Mouse (Mus musculus): ENCODE measurements around the gene Prnp. TPM values are rescaled to one million over a fixed set of nuclear protein-coding genes. Genes with fewer than 3 reads are reported as not detected.

The Prnp gene
- total RNA-seq, 2 experiments from 2014 or later: 748 to 772 TPM

GRCm38 (mm10) chr2:131952456-131952855 is 42.7 kb downstream of the Prnp start:
- no peak for TF ChIP-seq CTCF (IDR thresholded peaks at IDR 0.05)
- no peak overlapping the region for H3K4me3 ChIP-seq
- peak; percentile 7 to 10 for DNase-seq (ENCODE audit: extremely low spot score in 1 of 2, low spot score in 2 of 2)
- intact Hi-C loops (cut with DNase I): no loop called here
- H3K27ac ChIP-seq: no peak overlapping the region

GRCm38 (mm10) chr2:131952961-131953538 is 43.3 kb downstream of the Prnp start:
- DNase-seq (ENCODE audit: extremely low spot score in 1 of 2, low spot score in 2 of 2): peak; percentile 8 to 11
- Histone ChIP-seq H3K27ac (no peak overlapping the region), H3K4me3 (peak overlapping the region; percentile 11)
- intact Hi-C loops (cut with DNase I): no loop called here
- TF ChIP-seq CTCF (IDR thresholded peaks at IDR 0.05): no peak

- no peak for TF ChIP-seq CTCF (IDR thresholded peaks at IDR 0.05)
- H3K4me3 ChIP-seq: no peak overlapping the region
- intact Hi-C loops (cut with DNase I): no loop called here
- no peak overlapping the region for H3K27ac ChIP-seq
- DNase-seq (ENCODE audit: extremely low spot score in 1 of 2, low spot score in 2 of 2): peak in 1 of 2 experiments; percentile 6
Observed at GRCm38 (mm10) chr2:131953711-131954110, 44.0 kb downstream of the Prnp start.

- intact Hi-C loops (cut with DNase I): no loop called here
- Histone ChIP-seq H3K4me3 (no peak overlapping the region; the same call in 1 of the 2 replicates), H3K27ac (no peak overlapping the region)
Observed at GRCm38 (mm10) chr2:131954835-131955234, 45.1 kb downstream of the Prnp start.

GRCm38 (mm10) chr2:131955264-131955663 is 45.5 kb downstream of the Prnp start:
- H3K27ac ChIP-seq: no peak overlapping the region
- no peak for TF ChIP-seq CTCF (IDR thresholded peaks at IDR 0.05)
- intact Hi-C loops (cut with DNase I): no loop called here
- DNase-seq (ENCODE audit: extremely low spot score in 1 of 2, low spot score in 2 of 2): peak; percentile 8
- H3K4me3 ChIP-seq: peak overlapping the region; percentile 26

More at GRCm38 (mm10) chr2:131954835-131955234, 45.1 kb downstream of the Prnp start:
- TF ChIP-seq CTCF (IDR thresholded peaks at IDR 0.05): no peak
- peak in 1 of 2 experiments; percentile 7 for DNase-seq (ENCODE audit: extremely low spot score in 1 of 2, low spot score in 2 of 2)

GRCm38 (mm10) chr2:131956336-131957256 is 46.9 kb downstream of the Prnp start:
- intact Hi-C loops (cut with DNase I): no loop called here
- TF ChIP-seq CTCF (IDR thresholded peaks at IDR 0.05): no peak
- peak; percentile 3 to 6 for DNase-seq (ENCODE audit: extremely low spot score in 1 of 2, low spot score in 2 of 2)
- Histone ChIP-seq H3K4me3 (no peak overlapping the region), H3K27ac (no peak overlapping the region)

- H3K4me3 ChIP-seq: no peak overlapping the region
- H3K27ac ChIP-seq: no peak overlapping the region
- DNase-seq (ENCODE audit: extremely low spot score in 1 of 2, low spot score in 2 of 2): peak; percentile 5 to 6
- intact Hi-C loops (cut with DNase I): no loop called here
- TF ChIP-seq CTCF (IDR thresholded peaks at IDR 0.05): no peak
Observed at GRCm38 (mm10) chr2:131957731-131958222, 48.0 kb downstream of the Prnp start.

- Histone ChIP-seq H3K27ac (no peak overlapping the region), H3K4me3 (no peak overlapping the region)
- TF ChIP-seq CTCF (IDR thresholded peaks at IDR 0.05): no peak
- intact Hi-C loops (cut with DNase I): loop anchor here (1.0 kb wide), 1 partner anchor 10 kb away; no protein-coding TSS in a partner anchor
- peak in 1 of 2 experiments; percentile 6 for DNase-seq (ENCODE audit: extremely low spot score in 1 of 2, low spot score in 2 of 2)
Observed at GRCm38 (mm10) chr2:131961671-131962070, 51.9 kb downstream of the Prnp start.

- DNase-seq (ENCODE audit: extremely low spot score in 1 of 2, low spot score in 2 of 2): peak in 1 of 2 experiments; percentile 9
- TF ChIP-seq CTCF (IDR thresholded peaks at IDR 0.05): no peak
- intact Hi-C loops (cut with DNase I): no loop called here
- Histone ChIP-seq H3K4me3 (no peak overlapping the region), H3K27ac (no peak overlapping the region)
Observed at GRCm38 (mm10) chr2:131970597-131970996, 60.9 kb downstream of the Prnp start.

- H3K27ac ChIP-seq: no peak overlapping the region
- intact Hi-C loops (cut with DNase I): loop anchor here (1.0 kb wide), 1 partner anchor 10 kb away; no protein-coding TSS in a partner anchor
- no peak for DNase-seq (ENCODE audit: extremely low spot score in 1 of 2, low spot score in 2 of 2)
- H3K4me3 ChIP-seq: no peak overlapping the region
- TF ChIP-seq CTCF (IDR thresholded peaks at IDR 0.05): no peak
Observed at GRCm38 (mm10) chr2:131971098-131971497, 61.4 kb downstream of the Prnp start.

- no peak overlapping the region for H3K27ac ChIP-seq
- intact Hi-C loops (cut with DNase I): no loop called here
- no peak for TF ChIP-seq CTCF (IDR thresholded peaks at IDR 0.05)
- no peak for DNase-seq (ENCODE audit: extremely low spot score in 1 of 2, low spot score in 2 of 2)
- H3K4me3 ChIP-seq: no peak overlapping the region
Observed at GRCm38 (mm10) chr2:131976663-131977062, 66.9 kb downstream of the Prnp start.

- intact Hi-C loops (cut with DNase I): no loop called here
- no peak for TF ChIP-seq CTCF (IDR thresholded peaks at IDR 0.05)
- H3K4me3 ChIP-seq: no peak overlapping the region
- H3K27ac ChIP-seq: no peak overlapping the region
- peak; percentile 6 to 7 for DNase-seq (ENCODE audit: extremely low spot score in 1 of 2, low spot score in 2 of 2)
Observed at GRCm38 (mm10) chr2:131980866-131981265, 71.1 kb downstream of the Prnp start.

All from left cerebral cortex, adult 2 months (tissue).